In genomic region chr3:107459773-107460431, GRCm38 (mm10) we compare ENCODE assay signal across 8 mouse cellular contexts. TPM values are rescaled to one million over a fixed set of nuclear protein-coding genes. Genes with fewer than 3 reads are reported as not detected.
A peak's percentile ranks its signal among the peaks of the same experiment; 100 is the strongest.
DNase-seq lines count a peak whose midpoint lies in the region; ATAC-seq and TF ChIP-seq lines count a peak whose summit lies in the region.

No protein-coding gene starts in this region.

- DNase-seq in CD4-positive, CD25-positive, alpha-beta regulatory T cell, adult 2 months (ENCODE audit: low read depth, low spot score), result peak; percentile 3
- peak; percentile 58 to 61 for DNase-seq in right cerebral cortex, postnatal 10 days (ENCODE audit: low spot score in 2 of 2)
- DNase-seq in right cerebral cortex, postnatal 36 days (ENCODE audit: low spot score in 2 of 2), result no peak
- DNase-seq in forebrain, postnatal 0 days, result peak; percentile 53
- no peak for DNase-seq in liver, embryonic 14.5 days (ENCODE audit: low read depth in 3 of 3, low spot score in 3 of 3)
- peak; percentile 29 for DNase-seq in stomach, postnatal 0 days (ENCODE audit: low spot score)
- no peak for DNase-seq in thymus, postnatal 25 days

- peak overlapping the region; percentile 64 for H3K9ac ChIP-seq in forebrain, postnatal 0 days
- no peak overlapping the region for H3K9ac ChIP-seq in liver, embryonic 14.5 days (replicated peaks)
- H3K9ac ChIP-seq in stomach, postnatal 0 days (ENCODE audit: low read length), result 0 out of 2 replicates have a peak overlapping the region, but pooled peaks have one; percentile 38

- H3K27me3 ChIP-seq in forebrain, postnatal 0 days (ENCODE audit: insufficient read depth, low read length), result peaks cover 26% of the 10 kb centered on the region
- H3K27me3 ChIP-seq in liver, embryonic 14.5 days (ENCODE audit: control insufficient read depth, insufficient read depth, low read length), result peaks cover 63% of the 10 kb centered on the region
- peaks cover 40% of the 10 kb centered on the region; the same call in 1 of the 2 replicates for H3K27me3 ChIP-seq in stomach, postnatal 0 days (ENCODE audit: control insufficient read depth, insufficient read depth, low read length)

- no peak overlapping the region for H3K27ac ChIP-seq in forebrain, postnatal 0 days (ENCODE audit: low read depth, low read length)
- H3K27ac ChIP-seq in liver, embryonic 14.5 days, result no peak overlapping the region
- no peak overlapping the region for H3K27ac ChIP-seq in stomach, postnatal 0 days (replicated peaks)

- peak overlapping the region; percentile 63 for H3K4me3 ChIP-seq in forebrain, postnatal 0 days (ENCODE audit: low read depth, low read length)
- H3K4me3 ChIP-seq in liver, embryonic 14.5 days (ENCODE audit: insufficient read depth in 1 of 2, low read depth in 2 of 2, low read length in 2 of 2), result peak overlapping the region in 1 of 2 experiments; percentile 14; a peak in 1 of 4 replicates
- peak overlapping the region; percentile 48 for H3K4me3 ChIP-seq in stomach, postnatal 0 days (ENCODE audit: low read depth, low read length)

- under 1% methylated on average over 60 of the region's 69 CpGs for WGBS in forebrain, postnatal 0 days
- under 1% methylated on average over 69 of the region's 69 CpGs for WGBS in liver, embryonic 14.5 days (ENCODE audit: insufficient replicate concordance)
- WGBS in stomach, postnatal 0 days, result 1% methylated on average over 44 of the region's 69 CpGs

- H3K36me3 ChIP-seq in forebrain, postnatal 0 days (ENCODE audit: insufficient read depth), result no peaks in the 10 kb centered on the region
- H3K36me3 ChIP-seq in liver, embryonic 14.5 days (replicated peaks; ENCODE audit: control insufficient read depth, insufficient read depth, low read depth), result no peaks in the 10 kb centered on the region
- no peaks in the 10 kb centered on the region for H3K36me3 ChIP-seq in stomach, postnatal 0 days (ENCODE audit: control insufficient read depth, insufficient read depth, low read length)

- H3K9me3 ChIP-seq in forebrain, postnatal 0 days (ENCODE audit: low read length), result no peaks in the 10 kb centered on the region
- no peaks in the 10 kb centered on the region for H3K9me3 ChIP-seq in liver, embryonic 14.5 days (ENCODE audit: control insufficient read depth, low read length)
- no peaks in the 10 kb centered on the region for H3K9me3 ChIP-seq in stomach, postnatal 0 days (ENCODE audit: control insufficient read depth, low read length)

- no peak for TF ChIP-seq EP300 in liver, embryonic 14.5 days (IDR thresholded peaks at IDR 0.05; ENCODE audit: low read depth)
- no peak for TF ChIP-seq EP300 in stomach, postnatal 0 days (optimal IDR thresholded peaks at IDR 0.05)

- no peaks in the 10 kb centered on the region for H3K4me1 ChIP-seq in forebrain, postnatal 0 days (ENCODE audit: insufficient read depth)
- H3K4me1 ChIP-seq in liver, embryonic 14.5 days (replicated peaks; ENCODE audit: control insufficient read depth in 2 of 2, insufficient read depth in 2 of 2, low read length in 1 of 2), result no peaks in the 10 kb centered on the region
- peaks cover 3% of the 10 kb centered on the region; the same call in 1 of the 2 replicates for H3K4me1 ChIP-seq in stomach, postnatal 0 days (replicated peaks; ENCODE audit: control insufficient read depth, insufficient read depth)

- TF ChIP-seq CTCF in forebrain, postnatal 0 days (IDR thresholded peaks at IDR 0.05; ENCODE audit: low read depth), result no peak
- TF ChIP-seq CTCF in liver, embryonic 14.5 days (IDR thresholded peaks at IDR 0.05; ENCODE audit: low read depth), result no peak
- no peak for TF ChIP-seq CTCF in stomach, postnatal 0 days (IDR thresholded peaks at IDR 0.05; ENCODE audit: low read depth)

- H3K4me2 ChIP-seq in forebrain, postnatal 0 days (ENCODE audit: low read depth), result peak overlapping the region; percentile 98
- peak overlapping the region; percentile 31; the same call in 1 of the 2 replicates for H3K4me2 ChIP-seq in liver, embryonic 14.5 days (ENCODE audit: low read depth)
- peak overlapping the region; percentile 83 for H3K4me2 ChIP-seq in stomach, postnatal 0 days (replicated peaks; ENCODE audit: low read depth)

- ATAC-seq in CD4-positive, CD25-positive, alpha-beta regulatory T cell, adult 4 months, result no peak
- peak; percentile 58 for ATAC-seq in forebrain, postnatal 0 days
- no peak for ATAC-seq in liver, embryonic 14.5 days (ENCODE audit: insufficient read depth)
- ATAC-seq in stomach, postnatal 0 days (ENCODE audit: low FRiP score, low TSS enrichment), result peak; percentile 46; the same call in 1 of the 2 replicates

RNA-seq across cellular contexts. Expression of gene Kcnc4, which starts 0.6 kb away (rescaled TPM):
- not detected for polyA plus RNA-seq in CD4-positive, CD25-positive, alpha-beta regulatory T cell, adult 4 months (2017; shearing (Covaris generic))
- total RNA-seq in forebrain, postnatal 0 days (2014; rRNA removed), result 10.7 and 15.4 TPM in 2 replicates
- 4.2 and 6.6 TPM in 2 replicates for polyA plus RNA-seq in forebrain, postnatal 0 days (2015; fragmentation: Nextera tagmentation; extraction: Ambion mirVana)
- 0.01 TPM in 1 of 2 replicates, not detected in the other for polyA plus RNA-seq in liver, embryonic 14.5 days (2012; rRNA removed)
- polyA plus RNA-seq in liver, embryonic 14.5 days (2014; fragmentation: Nextera tagmentation; extraction: Ambion mirVana), result not detected in 2 replicates
- polyA plus RNA-seq in stomach, postnatal 0 days (2015; fragmentation: Nextera tagmentation; extraction: Ambion mirVana), result 0.12 and 0.17 TPM in 2 replicates

RNA-seq across cellular contexts. Expression of gene Slc6a17, which starts 57.9 kb away (rescaled TPM):
- polyA plus RNA-seq in CD4-positive, CD25-positive, alpha-beta regulatory T cell, adult 4 months (2017; shearing (Covaris generic)), result not detected
- 61.2 and 68.9 TPM in 2 replicates for total RNA-seq in forebrain, postnatal 0 days (2014; rRNA removed)
- 20.3 and 22.7 TPM in 2 replicates for polyA plus RNA-seq in forebrain, postnatal 0 days (2015; fragmentation: Nextera tagmentation; extraction: Ambion mirVana)
- 0.12 and 0.15 TPM in 2 replicates for polyA plus RNA-seq in liver, embryonic 14.5 days (2012; rRNA removed)
- polyA plus RNA-seq in liver, embryonic 14.5 days (2014; fragmentation: Nextera tagmentation; extraction: Ambion mirVana), result 0.11 TPM in 1 of 2 replicates, not detected in the other
- 1.7 and 2.1 TPM in 2 replicates for polyA plus RNA-seq in stomach, postnatal 0 days (2015; fragmentation: Nextera tagmentation; extraction: Ambion mirVana)

Comparison
In these comparisons a context has a peak if more than half of its experiments do, and no peak if none do; other contexts are left out.
1. DNase-seq: peak in CD4-positive, CD25-positive, alpha-beta regulatory T cell, adult 2 months (single experiment), right cerebral cortex, postnatal 10 days (2 of 2), forebrain, postnatal 0 days (single experiment) and stomach, postnatal 0 days (single experiment); none in right cerebral cortex, postnatal 36 days (0 of 2), liver, embryonic 14.5 days (0 of 3) and thymus, postnatal 25 days (single experiment).
2. ATAC-seq: peak in forebrain, postnatal 0 days (single experiment) and stomach, postnatal 0 days (single experiment); none in CD4-positive, CD25-positive, alpha-beta regulatory T cell, adult 4 months (single experiment) and liver, embryonic 14.5 days (single experiment).
3. H3K4me2 ChIP-seq: peak in every context shown above with its lines; median percentile 98 in forebrain, postnatal 0 days; 83 in stomach, postnatal 0 days; 31 in liver, embryonic 14.5 days.